Mouse (Mus musculus): ENCODE data around the gene 5830473C10Rik. TPM values are rescaled to one million over a fixed set of nuclear protein-coding genes. Genes with fewer than 3 reads are reported as not detected.

Gene 5830473C10Rik
- total RNA-seq (2021): not detected
- long read RNA-seq, experiment 1: 0 reads
- long read RNA-seq, experiment 2: 0 reads

DNA sequence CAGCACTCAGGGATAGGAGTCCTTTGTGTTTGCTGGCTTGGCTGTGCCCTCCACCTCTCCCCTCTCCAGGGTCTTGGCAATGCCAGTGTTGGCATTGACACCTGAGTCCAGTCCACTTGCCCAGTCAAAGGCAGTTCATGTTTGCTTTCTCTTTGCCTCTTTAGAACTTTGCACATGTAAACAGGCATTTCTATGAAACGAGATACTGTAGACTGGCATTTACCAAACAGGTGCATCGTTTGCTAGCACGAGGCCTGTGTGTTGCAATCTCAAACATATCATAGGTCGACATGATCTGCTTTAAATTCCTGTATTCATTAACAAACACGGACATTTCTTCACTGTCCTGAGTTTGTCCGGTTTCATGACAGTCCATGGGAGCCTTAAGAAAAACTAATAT lies at the start of gene 5830473C10Rik:
TSS of gene 5830473C10Rik (plus strand) at position 365 of the 400 bp plus-strand sequence.
- DNase-seq: no peak

GRCm38 (mm10) chr5:90512288-90512955 lies 48.5 kb upstream of the 5830473C10Rik start:
- no peak for DNase-seq

DNA sequence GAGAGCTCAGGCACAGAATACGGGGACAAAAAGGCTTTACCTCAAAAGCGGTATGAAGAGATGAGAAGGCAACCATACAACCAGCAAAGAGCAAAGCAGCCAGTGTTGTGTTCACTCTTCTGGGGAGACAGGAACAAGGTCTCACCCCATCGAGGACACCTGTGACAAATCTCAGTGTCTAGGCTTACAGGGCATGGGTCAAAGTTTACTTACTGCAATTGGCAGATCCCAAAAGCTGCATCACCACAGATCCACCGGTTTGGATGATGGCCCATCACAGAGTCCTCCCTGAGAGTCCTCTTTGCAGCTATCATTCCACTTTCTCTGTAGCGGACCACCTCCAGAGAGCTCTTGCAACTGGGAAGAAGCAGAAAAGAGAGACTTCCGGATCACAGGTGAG lies 45.3 kb upstream of the 5830473C10Rik start:
- DNase-seq: no peak

DNA sequence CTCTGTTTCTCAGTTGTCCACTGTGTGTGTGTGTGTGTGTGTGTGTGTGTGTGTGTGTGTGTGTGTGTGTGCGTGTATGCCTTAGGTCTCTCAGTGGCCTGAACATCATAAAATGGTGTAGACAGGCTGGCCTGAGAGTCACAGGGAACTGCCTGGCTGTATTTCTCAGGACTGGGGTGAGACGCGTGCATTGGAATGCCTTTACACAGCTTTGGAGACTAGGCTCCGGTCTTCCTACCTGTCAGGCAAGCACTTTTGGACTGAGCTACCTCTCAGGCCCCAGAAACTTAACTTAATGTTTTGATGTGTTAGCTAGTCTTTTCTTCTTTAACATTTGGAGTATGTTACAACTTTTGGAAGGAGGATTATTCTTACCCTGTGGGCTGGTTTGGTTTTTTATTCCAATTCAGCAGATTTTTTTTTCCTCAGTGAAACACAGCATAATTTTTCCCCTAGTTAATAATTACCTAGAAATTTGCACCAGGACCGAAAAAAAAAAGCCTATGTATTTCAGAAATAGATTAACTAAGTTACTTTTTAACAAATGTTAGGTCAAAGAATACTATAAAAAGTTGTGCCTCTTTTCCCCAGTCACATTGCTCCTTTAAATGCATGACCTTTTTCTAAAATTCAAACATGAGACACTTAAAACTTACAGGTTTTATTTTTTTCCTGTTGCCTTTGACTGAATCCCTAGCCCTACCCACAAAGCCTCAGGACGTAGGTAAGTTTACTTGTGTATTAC lies 42.4 kb upstream of the 5830473C10Rik start, which contains the start of gene Afm:
TSS of gene Afm (plus strand) at position 577 of the 745 bp plus-strand sequence.
- no peak for DNase-seq

DNA sequence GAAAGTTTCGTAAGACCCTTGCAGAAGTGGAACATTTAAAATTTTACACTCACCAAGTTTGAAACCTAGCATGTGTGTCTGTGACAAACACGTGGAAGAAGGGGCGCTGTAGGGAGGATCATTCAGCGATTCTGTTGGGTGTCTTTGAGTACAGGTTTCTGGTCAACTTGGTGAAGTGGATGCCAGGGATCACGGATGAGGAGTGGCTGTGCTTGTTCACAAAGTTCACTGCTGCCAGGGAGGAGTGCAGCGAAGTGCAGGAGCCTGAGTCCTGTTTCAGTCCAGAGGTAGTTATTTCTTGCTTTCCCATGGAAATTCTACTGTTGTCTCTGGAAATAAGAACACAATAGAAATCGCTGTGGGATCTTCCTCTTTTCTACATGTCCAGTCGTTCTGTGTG lies 9.7 kb upstream of the 5830473C10Rik start:
- no peak for DNase-seq

DNA sequence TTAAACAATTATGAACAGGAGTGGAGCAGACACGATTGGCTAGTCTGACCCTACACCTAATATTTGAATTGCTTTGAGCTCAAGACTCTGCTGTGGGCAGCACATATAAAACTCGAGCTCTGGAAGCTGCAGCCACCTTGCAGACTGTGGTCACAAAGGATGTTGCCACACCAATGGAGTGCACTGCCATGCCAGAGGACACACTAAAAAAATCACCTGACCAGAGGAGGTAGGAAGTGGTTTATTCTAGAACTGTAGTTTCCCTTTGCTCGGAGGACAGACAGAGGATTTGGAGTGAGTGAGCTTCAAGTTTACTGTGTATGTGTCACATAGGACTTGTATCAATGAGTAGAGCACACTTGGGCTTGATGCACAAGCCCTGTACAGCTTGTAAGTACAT lies 4.9 kb upstream of the 5830473C10Rik start:
- no peak for DNase-seq

- no peak for DNase-seq
Measured at GRCm38 (mm10) chr5:90561721-90562275, 891 bp downstream of the 5830473C10Rik start.

GRCm38 (mm10) chr5:90562880-90563279 lies 2.0 kb downstream of the 5830473C10Rik start:
- no peak for DNase-seq

DNA sequence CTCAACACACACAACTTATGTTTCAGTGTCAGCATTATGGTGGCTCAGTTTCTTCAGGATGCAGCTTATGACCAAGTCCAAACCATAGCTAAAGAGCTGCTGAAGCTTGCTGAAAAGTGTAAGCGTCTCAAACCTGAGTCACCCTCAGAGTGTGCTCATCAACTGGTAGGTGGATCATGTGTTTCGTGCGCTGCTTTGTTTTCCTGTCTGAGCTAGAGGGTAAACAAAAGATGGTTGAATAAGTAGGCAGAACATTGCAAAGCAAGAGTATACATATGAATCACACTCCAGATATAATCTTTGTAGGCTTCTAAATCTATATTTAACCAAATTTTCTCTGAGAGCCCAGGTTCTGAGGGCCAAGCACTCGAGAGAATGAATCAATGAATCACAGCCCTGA lies 3.3 kb downstream of the 5830473C10Rik start:
- no peak for DNase-seq

DNA sequence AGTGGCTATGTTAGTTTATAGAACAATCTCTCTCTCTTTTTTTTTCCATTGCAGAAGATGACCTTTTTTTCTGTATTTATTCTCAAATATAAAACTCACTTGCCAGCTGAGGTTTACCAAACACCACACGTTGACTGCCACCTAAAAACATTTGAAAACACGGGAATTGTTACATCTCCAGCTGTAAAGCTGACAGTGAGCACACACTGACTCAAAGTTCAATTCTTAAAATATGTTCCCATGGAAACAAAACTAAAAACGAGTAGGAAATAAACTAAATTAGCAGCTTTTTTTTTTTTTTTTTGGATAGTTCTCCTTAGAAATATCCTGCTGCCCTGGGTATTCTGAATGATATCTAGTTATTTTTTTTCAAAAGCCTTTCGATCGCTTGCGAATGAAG lies 4.3 kb downstream of the 5830473C10Rik start:
- no peak for DNase-seq

GRCm38 (mm10) chr5:90567788-90568187 lies 6.9 kb downstream of the 5830473C10Rik start:
- no peak for DNase-seq

DNA sequence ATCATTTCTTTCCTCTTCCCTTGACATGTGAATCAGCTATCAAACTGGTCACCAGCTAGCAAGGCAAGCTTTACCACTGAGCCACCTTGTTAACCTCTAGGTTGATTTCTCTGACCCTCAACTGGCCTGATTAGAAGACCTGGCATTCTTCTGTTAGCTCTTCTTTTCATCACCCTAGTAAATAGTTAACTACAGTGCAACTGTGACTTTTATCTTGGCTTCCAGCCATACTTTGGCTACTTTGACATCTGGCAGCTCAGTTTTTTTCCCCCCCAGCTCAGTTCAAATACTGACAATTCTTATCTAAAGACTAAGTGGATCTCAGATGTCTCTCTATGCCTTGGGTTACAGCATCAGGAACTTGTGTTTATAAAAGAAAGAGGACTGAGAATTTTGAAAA lies 7.4 kb downstream of the 5830473C10Rik start:
- DNase-seq: no peak

GRCm38 (mm10) chr5:90571216-90571615 lies 10.3 kb downstream of the 5830473C10Rik start:
- no peak for DNase-seq

DNA sequence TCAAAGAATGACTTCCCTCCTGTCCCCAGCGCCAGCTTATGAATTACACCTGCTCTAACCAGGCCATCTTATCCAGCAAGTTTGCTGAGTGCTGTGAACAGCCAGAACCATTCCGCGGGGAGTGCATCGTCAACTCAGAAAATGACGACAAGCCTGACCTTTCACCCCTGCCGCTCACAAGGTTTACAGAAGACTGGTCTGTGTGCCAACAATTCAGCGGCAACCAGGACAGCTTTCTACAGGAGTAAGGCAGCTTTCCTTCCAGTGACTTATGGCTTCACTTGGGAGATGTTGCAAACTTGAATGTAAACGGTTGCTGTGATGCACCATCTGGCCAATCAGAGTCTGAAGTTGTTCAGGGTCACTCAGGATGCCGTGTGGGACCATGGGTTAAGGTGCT lies 16.8 kb downstream of the 5830473C10Rik start:
- no peak for DNase-seq

GRCm38 (mm10) chr5:90579556-90579955 lies 18.6 kb downstream of the 5830473C10Rik start:
- no peak for DNase-seq

DNA sequence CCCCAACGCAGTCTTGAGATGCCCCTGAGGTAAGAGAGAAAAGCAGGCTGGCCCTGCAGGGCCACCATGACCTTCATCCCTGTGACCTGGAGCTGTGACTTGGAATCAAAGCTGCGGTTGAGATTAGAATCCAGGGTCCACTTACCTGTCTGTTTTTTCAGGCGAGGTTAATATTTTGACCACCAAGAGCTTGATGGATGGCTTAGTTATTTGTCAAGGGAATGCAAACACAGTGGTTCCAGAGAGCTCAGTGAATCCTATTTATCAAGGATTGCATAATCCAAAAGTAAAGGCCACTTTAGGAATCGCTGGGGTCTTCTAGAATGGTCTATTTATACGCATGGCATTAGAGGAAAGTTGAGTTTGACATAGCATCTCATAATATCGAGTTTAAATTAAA lies 21.3 kb downstream of the 5830473C10Rik start:
- no peak for DNase-seq

DNA sequence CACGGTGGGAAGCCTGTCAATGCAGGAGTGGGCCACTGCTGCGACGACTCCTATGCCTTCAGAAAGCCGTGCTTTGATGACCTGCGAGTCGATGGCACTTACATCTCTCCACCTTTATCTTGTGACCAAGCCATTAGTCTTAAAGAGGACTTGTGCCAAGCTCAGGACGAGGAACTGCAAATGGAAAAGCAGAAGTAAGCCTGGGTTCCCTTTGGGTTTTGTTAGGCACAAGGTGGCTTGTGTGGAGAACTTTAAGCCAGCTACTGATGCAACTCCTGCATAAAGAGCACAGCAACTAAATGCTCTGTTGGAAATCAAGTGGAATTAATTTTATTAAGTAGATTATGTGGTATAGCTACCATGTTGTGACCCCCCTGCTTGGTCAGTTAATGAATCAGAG lies 23.9 kb downstream of the 5830473C10Rik start:
- no peak for DNase-seq

- DNase-seq: no peak
Measured at GRCm38 (mm10) chr5:90586511-90586910, 25.6 kb downstream of the 5830473C10Rik start.

GRCm38 (mm10) chr5:90588104-90588503 lies 27.2 kb downstream of the 5830473C10Rik start:
- DNase-seq: no peak

DNA sequence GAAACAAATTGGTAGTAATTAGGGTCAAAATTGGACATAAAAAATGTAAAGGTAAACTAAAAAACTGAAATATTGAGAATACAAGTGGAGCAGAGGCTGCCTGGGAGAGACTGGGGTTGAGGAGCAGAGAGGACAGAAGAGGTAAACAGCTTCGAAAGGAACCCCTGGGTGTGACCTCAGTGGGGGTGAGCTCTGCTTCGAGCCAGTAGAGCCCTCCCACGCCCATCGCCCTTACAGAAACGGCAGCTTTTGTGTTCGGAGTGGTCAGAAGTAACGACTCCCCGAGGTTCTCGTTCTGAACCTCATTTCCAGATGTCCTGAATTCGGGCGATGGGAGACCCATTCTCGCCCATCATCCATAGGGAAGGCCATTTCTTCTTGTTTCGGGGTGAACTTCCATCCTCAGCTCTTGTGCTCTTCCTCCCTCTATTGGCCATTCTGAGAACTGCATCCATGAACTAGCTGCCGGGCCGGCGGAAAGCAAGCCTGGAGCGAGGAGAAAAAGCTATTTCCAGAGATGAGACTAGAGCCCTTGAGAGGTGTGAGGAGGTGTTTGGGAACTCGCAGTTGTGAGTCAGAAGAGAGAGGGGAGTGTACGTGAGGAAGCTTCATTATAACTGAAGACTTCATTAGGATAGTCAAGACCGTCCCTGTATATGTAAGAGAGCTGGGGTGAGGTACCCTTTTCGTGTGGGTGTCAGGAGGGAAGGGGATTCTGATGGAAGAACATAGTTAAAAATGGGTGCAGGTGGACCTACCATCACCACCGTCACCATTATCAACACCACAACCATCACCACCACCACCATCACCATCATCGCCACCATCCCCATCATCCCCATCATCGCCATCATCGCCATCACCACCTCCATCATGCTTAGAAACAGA lies 28.0 kb downstream of the 5830473C10Rik start:
- DNase-seq: peak; percentile 50 to 80

GRCm38 (mm10) chr5:90590676-90591075 lies 29.8 kb downstream of the 5830473C10Rik start:
- no peak for DNase-seq

DNA sequence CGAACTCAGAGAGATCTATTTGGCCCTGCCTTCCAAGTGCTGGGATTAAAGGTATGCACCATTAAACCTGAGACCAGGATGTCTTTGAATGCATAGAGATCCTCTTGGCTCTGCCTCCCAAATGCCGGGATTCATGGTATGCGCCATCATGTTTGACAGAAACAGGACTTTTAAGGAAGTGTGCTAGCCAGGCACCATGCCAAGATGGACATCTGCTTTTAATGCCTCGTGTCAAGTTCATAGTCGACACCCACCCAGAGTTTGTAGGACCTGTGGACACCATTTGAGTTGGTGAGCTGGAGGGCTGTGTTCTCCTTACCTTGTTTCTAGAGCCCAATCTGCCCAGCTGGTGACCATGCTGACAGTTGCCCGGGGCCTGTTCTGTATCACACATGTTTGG lies 31.0 kb downstream of the 5830473C10Rik start:
- DNase-seq: no peak
